Mouse (Mus musculus) forebrain, postnatal 0 days (tissue): ENCODE data around the gene Gdpd5. TPM values are rescaled to one million over a fixed set of nuclear protein-coding genes. Genes with fewer than 3 reads are reported as not detected.

Experiments used
- ATAC-seq: fragments of 200-750 bp; cut with Nextera tagmentation; 2 replicates; pipeline ENCODE4 v1.8.0; 2017; ENCODE audit warnings: mild to moderate bottlenecking, moderate library complexity
- DNase-seq: peaks from one replicate; pipeline ENCODE4 v3.0.0-alpha.2; 2015
- H3K27ac ChIP-seq: fragments of 300-500 bp; sonication (generic); 2 replicates; pipeline ENCODE4 v1.5.1; 2014; ENCODE audit warnings: low read depth, mild to moderate bottlenecking, antibody characterized with exemption, low read length, moderate library complexity, mixed read lengths
- H3K27me3 ChIP-seq: fragments of 300-500 bp; sonication (generic); 2 replicates; pipeline ENCODE4 v1.6.1; 2014; ENCODE audit warnings: mild to moderate bottlenecking, low read length, mixed read lengths; ENCODE audit not compliant: insufficient read depth
- H3K36me3 ChIP-seq: fragments of 300-500 bp; sonication (generic); 2 replicates; pipeline ENCODE4 v1.6.1; 2014; ENCODE audit warnings: mild to moderate bottlenecking, moderate library complexity; ENCODE audit not compliant: insufficient read depth
- H3K4me1 ChIP-seq: fragments of 300-500 bp; sonication (generic); 2 replicates; pipeline ENCODE4 v1.6.1; 2014; ENCODE audit warnings: antibody characterized with exemption; ENCODE audit not compliant: insufficient read depth
- H3K4me2 ChIP-seq: fragments of 300-500 bp; sonication (generic); 2 replicates; pipeline ENCODE4 v1.6.1; 2014; ENCODE audit warnings: low read depth, mild to moderate bottlenecking, moderate library complexity
- H3K4me3 ChIP-seq: fragments of 300-500 bp; sonication (generic); 2 replicates; pipeline ENCODE4 v1.5.1; 2014; ENCODE audit warnings: low read depth, low read length, mixed read lengths
- H3K9ac ChIP-seq: fragments of 300-500 bp; sonication (generic); 2 replicates; pipeline ENCODE4 v1.6.1; 2014; ENCODE audit warnings: mild to moderate bottlenecking
- H3K9me3 ChIP-seq: fragments of 300-500 bp; sonication (generic); 2 replicates; pipeline ENCODE4 v1.6.1; 2016; ENCODE audit warnings: low read length
- CTCF ChIP-seq: sonication (generic); IDR thresholded peaks from 2 replicates; pipeline ENCODE4 v1.5.1; 2016; ENCODE audit warnings: antibody characterized with exemption, control low read depth, low read depth
- WGBS: fragments of 180-500 bp; shearing (Covaris S2); extraction: QIAGEN DNeasy Blood & Tissue Kit; methylation state at CpG from one replicate; pipeline ENCODE4 v1.1.7; 2014; 5-methylcytosine and 5-hydroxymethylcytosine counted together
- polyA plus RNA-seq: library from polyadenylated mRNA; unstranded; fragments of >200 nt; fragmentation: Nextera tagmentation; extraction: Ambion mirVana; gene quantifications from 2 replicates; pipeline ENCODE4 v1.2.1, GENCODE M21; 2015
- total RNA-seq: library from RNA; depleted of rRNA; stranded (reverse); fragments of >200 nt; gene quantifications from 2 replicates; pipeline ENCODE4 v1.2.3, GENCODE M21; 2014

Gdpd5 gene
- total and polyA plus RNA-seq, 2 experiments from 2014 or later = 38.2 to 41.2 TPM

DNA sequence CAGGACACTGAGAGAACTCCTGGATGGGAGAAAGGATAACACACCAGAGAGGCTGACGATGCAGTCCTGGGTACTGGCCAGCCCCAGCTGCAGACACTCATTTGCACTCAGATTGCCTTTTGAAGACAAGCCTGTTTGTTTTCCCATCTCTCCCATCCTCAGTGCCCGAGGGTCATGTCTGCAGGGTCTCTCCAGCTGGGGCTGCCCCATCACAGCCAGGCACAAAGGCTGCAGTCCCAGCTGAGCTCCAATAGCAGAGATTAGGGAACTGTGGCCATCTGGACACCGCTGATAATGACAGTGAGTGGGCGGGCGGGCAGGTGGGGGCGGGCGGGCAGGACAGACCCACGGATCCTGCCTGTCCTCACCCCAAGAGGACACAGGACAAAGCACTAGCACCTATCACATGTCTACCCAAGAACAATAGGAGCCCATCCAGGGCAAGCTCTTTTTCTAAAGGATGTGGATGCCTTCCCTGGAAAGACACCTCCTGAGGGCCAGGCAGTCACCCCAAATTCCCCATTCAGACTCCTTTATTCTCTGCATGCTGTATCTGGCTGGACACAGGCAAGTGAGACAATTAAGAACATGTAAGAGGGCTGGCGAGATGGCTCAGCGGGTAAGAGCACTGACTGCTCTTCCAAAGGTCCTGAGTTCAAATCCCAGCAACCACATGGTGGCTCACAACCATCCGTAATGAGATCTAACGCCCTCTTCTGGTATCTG lies 93.8 kb downstream of the Gdpd5 start:
- Histone ChIP-seq H3K27me3 (no peaks in the 10 kb centered on the region), H3K9me3 (no peaks in the 10 kb centered on the region), H3K4me1 (no peaks in the 10 kb centered on the region), H3K36me3 (peaks cover 53% of the 10 kb centered on the region), H3K4me2 (no peak overlapping the region), H3K9ac (no peak overlapping the region), H3K4me3 (no peak overlapping the region), H3K27ac (no peak overlapping the region)
- WGBS = 62% methylated on average over 12 of the region's 12 CpGs
- ATAC-seq (peak; percentile 39), DNase-seq (no peak)
- TF ChIP-seq CTCF = no peak

DNA sequence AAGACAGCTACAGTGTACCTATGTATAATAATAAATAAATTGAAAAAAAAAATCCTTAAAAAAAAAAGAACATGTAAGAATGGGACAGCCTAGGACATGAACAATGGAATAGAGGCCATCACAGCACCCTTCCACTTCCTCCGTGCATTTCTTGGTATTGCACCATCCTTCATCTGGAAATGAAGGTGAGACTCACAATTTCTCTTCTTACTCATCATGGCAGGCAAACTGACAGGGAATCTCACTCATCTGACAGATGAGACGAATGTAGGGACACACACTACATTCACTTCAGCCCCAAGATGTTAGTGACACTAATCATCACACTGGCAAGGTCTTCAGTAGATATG lies 94.3 kb downstream of the Gdpd5 start:
- Histone ChIP-seq H3K36me3 (peaks cover 58% of the 10 kb centered on the region), H3K27me3 (no peaks in the 10 kb centered on the region), H3K4me2 (no peak overlapping the region), H3K9ac (no peak overlapping the region), H3K9me3 (no peaks in the 10 kb centered on the region), H3K4me3 (no peak overlapping the region), H3K27ac (no peak overlapping the region), H3K4me1 (no peaks in the 10 kb centered on the region)
- no peak for TF ChIP-seq CTCF
- WGBS = 75% methylated on average over 2 of the region's 2 CpGs
- ATAC-seq (no peak), DNase-seq (no peak)

DNA sequence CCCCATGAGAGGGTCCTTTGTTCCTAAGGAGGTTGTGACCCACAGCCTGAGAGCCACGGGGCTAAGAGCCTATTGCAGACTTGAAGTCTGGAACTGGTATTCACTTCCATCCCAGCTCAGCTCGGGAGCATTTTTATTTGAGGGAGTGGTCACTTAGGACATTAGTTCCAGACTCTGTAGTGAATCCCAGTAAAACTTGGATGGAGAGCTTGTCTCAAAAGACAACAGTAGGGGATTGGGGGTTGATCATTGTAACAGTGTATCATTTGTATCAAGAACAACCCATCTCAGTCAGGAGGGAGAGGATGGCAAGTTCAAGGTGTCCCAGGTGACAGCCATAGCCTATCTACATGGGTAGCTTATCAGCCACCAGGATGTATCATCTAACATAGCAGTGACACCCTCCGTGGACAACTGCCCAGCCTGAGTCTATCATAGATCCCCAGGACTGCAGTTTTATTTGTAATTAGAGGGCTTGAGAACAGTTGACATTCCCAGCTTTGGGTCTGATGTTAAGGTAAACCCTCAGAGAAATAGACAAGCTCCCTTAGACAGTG lies 95.4 kb downstream of the Gdpd5 start:
- Histone ChIP-seq H3K9me3 (no peaks in the 10 kb centered on the region), H3K27ac (no peak overlapping the region), H3K4me3 (no peak overlapping the region), H3K4me2 (no peak overlapping the region), H3K9ac (no peak overlapping the region), H3K27me3 (no peaks in the 10 kb centered on the region), H3K4me1 (no peaks in the 10 kb centered on the region), H3K36me3 (peaks cover 67% of the 10 kb centered on the region)
- WGBS = 49% methylated on average over 3 of the region's 3 CpGs
- DNase-seq (no peak), ATAC-seq (no peak)
- TF ChIP-seq CTCF = no peak

DNA sequence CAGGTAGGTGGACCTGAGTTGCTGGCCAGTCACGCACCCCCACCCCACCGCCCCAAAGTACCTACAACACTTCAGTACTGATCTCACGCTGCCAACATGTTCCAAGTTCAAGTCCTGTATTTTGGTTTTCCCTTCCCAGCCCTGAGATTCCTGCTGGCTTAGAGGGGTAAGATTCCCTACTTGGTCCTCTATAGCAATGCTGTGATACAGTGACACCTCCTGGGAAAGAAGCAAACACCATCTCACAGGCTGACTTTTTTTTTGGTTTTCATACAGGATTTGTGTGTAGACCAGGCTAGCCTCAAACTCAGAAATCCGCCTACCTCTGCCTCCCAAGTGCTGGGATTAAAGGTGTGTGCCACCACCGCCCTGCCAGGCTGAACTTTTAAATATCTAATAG lies 96.0 kb downstream of the Gdpd5 start:
- no peaks in the 10 kb centered on the region for H3K27me3 ChIP-seq
- H3K4me3 ChIP-seq = no peak overlapping the region
- H3K4me2 ChIP-seq = no peak overlapping the region
- no peak overlapping the region for H3K9ac ChIP-seq
- H3K4me1 ChIP-seq = peaks cover 3% of the 10 kb centered on the region
- no peaks in the 10 kb centered on the region for H3K9me3 ChIP-seq
- WGBS = 93% methylated on average over 5 of the region's 5 CpGs
- DNase-seq = no peak
- ATAC-seq = no peak; the same call in 1 of the 2 replicates
- TF ChIP-seq CTCF = peak; percentile 41
- H3K27ac ChIP-seq = no peak overlapping the region
- H3K36me3 ChIP-seq = peaks cover 63% of the 10 kb centered on the region

DNA sequence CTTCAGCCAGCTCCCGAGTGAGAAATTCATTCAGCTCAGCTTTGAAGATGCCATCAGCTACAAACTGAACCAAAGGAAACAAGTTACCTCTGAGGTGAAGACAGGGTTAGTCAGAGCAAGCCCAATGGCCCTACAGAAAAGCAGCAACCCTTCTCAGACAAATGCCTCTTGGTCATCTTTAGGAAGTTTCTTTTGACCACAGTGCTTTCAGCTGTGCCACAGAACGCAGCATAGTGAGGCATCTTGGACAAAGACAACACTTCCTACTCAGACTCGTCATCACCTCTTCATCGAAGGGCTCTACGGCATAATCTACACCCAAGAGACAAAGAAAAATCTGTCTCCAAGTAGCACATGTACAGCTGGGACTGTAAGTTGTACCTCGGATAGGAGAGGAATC lies 101.4 kb downstream of the Gdpd5 start:
- ATAC-seq (no peak), DNase-seq (no peak)
- Histone ChIP-seq H3K36me3 (peaks cover 42% of the 10 kb centered on the region), H3K27ac (peak overlapping the region; percentile 88; the same call in 1 of the 2 replicates), H3K4me1 (peaks cover 8% of the 10 kb centered on the region), H3K4me3 (peak overlapping the region; percentile 62), H3K9ac (peak overlapping the region; percentile 77), H3K4me2 (peak overlapping the region; percentile 88), H3K27me3 (no peaks in the 10 kb centered on the region), H3K9me3 (no peaks in the 10 kb centered on the region)
- no peak for TF ChIP-seq CTCF
- 3% methylated on average over 6 of the region's 6 CpGs for WGBS

DNA sequence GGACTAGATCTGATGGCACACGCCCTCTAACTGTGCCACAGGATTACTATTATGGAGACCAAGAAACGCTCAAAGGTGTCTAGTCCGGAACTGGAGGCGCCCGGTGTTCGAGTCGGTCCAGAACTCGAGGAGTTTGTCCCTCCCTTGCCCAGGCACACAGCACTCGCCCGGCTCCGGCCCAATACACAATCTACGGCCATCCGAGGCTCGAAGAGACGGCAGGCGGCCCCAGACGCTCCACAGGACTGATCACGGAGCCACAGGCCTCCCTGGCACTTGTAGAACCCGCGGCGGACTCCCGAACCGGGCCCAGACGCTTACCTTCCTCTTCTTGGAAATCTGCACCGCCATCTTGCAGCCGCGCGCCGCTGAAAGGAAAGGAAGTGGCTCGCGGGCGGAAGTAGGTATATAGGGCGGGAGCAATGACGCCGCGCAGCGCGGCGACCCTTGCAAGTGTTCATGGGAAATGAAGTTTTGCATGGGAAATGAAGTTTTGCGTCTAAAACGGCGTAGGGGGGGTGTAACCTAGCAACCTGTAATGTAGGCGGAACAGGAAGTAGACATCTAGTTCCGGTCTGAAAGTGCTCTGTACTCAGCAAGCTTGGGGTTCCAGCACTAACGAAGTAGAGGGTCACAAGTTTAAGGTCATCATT lies 102.2 kb downstream of the Gdpd5 start, which contains the start of gene Rps3:
TSS of gene Rps3 (minus strand) at position 468 of the 653 bp plus-strand sequence.
- ATAC-seq = peak; percentile 98
- TF ChIP-seq CTCF = no peak; the same call in 1 of the 2 replicates
- WGBS = 1% methylated on average over 45 of the region's 45 CpGs

DNA sequence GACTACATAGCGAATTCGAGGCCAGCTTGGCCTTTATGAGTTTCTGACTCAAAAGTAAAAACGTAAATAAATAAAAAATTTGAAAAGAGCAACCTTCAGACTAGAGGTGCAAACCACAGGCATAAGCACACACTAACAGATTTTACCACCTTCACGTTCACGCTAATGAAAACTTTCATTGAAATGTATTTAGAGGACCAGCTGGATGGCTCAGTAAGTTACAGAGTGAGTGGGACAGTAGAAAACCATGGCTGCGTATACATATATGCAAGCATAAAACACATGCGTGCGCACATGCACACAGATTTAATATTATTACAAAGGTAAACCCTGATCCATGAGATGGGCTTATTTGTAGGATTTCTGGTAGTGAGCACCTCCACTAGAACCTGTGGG lies 102.7 kb downstream of the Gdpd5 start:
- H3K27me3 ChIP-seq = no peaks in the 10 kb centered on the region
- peaks cover 29% of the 10 kb centered on the region for H3K36me3 ChIP-seq
- H3K27ac ChIP-seq = no peak overlapping the region
- H3K9ac ChIP-seq = no peak overlapping the region
- H3K4me2 ChIP-seq = peak overlapping the region; percentile 46
- DNase-seq = peak; percentile 1
- peak; percentile 1; the same call in 1 of the 2 replicates for ATAC-seq
- 44% methylated on average over 8 of the region's 8 CpGs for WGBS
- H3K9me3 ChIP-seq = no peaks in the 10 kb centered on the region
- peaks cover 8% of the 10 kb centered on the region for H3K4me1 ChIP-seq
- H3K4me3 ChIP-seq = peak overlapping the region; percentile 17; the same call in 1 of the 2 replicates
- TF ChIP-seq CTCF = no peak

More for the DNA sequence above, 102.2 kb downstream of the Gdpd5 start, which contains the start of gene Rps3:
- H3K27me3 ChIP-seq = no peaks in the 10 kb centered on the region
- H3K9ac ChIP-seq = peak within 1 kb of the TSS; percentile 77
- DNase-seq = peak; percentile 96
- peaks cover 34% of the 10 kb centered on the region for H3K36me3 ChIP-seq
- H3K4me2 ChIP-seq = peak within 1 kb of the TSS; percentile 88
- no peaks in the 10 kb centered on the region for H3K9me3 ChIP-seq
- peak within 1 kb of the TSS; percentile 88 for H3K27ac ChIP-seq
- peaks cover 8% of the 10 kb centered on the region for H3K4me1 ChIP-seq
- peak within 1 kb of the TSS; percentile 62 for H3K4me3 ChIP-seq
